Mouse (Mus musculus) ovary, postnatal 10 days (tissue): ENCODE measurements around the gene Mt4.

ENCODE experiments used
- DNase-seq: peaks from one replicate; pipeline ENCODE4 v3.0.0; 2022; ENCODE audit warnings: low spot score

Gene Mt4

DNA sequence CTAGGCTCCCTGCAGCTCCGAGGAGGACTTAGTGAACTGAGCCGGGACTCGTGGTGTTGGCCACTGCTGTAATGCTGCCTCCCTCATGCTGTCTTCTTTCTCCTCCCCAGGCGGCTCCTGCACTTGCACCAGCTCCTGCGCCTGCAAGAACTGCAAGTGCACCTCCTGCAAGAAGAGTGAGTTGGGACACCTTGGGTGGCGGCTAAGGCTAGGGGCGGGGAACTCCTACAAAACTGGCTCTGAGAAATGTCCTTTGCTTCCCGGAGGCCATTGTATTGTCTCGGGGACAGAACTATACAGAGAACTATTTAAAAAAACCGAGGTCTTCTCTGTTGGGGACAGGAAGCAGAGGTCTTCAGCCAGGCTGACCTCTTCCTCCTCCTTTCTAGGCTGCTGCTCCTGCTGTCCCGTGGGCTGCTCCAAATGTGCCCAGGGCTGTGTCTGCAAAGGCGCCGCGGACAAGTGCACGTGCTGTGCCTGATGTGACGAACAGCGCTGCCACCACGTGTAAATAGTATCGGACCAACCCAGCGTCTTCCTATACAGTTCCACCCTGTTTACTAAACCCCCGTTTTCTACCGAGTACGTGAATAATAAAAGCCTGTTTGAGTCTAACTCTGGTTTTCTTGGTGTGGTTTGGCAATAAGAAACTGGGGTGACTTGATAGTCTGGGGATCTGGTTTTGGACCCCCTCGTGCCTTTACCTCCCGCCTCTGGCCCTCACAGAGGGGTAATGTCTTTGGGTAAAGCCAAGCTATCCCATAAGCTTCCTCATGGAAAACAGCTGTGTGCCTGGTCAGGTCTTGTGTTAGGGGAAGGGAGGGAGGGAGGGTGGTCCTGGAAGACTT is 42.9 kb downstream of the Mt4 start:
- no peak for DNase-seq

DNA sequence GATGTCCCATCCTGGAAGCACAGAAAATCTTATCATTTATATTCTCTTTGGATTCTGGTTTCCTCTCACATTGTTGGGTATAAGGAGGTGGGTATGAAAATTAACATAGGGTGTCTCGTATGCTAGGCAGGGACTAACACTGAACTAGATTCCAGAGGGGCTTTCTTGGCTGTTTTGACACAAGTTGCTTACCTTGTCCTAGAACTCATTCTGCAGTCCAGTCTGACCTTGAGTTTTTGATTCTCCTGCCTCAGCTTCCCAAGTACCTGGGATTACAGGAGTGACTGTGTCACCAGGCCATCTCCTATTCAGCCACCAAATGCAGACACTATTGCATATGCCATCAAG is 43.5 kb downstream of the Mt4 start:
- DNase-seq = no peak

DNA sequence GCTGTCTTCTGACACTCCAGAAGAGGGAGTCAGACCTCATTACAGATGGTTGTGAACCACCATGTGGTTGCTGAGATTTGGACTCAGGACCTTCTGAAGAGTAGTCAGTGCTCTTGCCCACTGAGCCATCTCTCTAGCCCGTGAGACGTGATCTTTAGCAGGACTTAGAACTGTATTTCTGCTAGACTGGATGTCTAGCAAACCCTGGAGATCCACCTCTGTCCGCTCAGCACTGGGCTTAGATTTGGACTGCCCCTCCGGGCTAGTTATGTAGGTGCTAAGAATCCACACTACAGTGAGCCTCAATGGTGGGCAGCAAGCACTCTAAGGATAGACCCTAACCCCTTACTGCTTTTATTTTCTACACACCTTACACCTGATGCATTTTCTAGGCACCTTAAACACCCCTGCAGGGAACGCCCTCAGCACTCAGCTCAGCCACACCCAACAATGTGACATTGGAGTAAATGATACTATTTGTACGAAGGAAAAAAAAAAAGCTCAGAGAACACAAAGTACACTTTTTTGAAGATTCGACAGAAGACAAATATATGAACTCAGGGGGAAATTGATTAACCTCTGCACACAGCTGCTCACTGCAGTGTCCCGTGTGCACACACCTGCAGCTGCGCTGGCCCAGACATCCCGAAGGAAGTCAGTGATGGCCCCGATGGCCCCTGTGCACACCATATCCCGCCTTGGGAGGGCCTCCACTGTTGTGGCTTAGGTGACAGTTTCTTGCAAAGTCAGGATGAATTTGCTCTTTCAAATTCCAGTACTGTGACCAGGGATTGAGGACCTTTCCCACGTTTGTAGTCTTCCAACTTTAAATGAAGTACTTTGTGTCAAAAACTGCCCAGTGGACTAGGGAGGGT is 45.3 kb downstream of the Mt4 start:
- DNase-seq = no peak

DNA sequence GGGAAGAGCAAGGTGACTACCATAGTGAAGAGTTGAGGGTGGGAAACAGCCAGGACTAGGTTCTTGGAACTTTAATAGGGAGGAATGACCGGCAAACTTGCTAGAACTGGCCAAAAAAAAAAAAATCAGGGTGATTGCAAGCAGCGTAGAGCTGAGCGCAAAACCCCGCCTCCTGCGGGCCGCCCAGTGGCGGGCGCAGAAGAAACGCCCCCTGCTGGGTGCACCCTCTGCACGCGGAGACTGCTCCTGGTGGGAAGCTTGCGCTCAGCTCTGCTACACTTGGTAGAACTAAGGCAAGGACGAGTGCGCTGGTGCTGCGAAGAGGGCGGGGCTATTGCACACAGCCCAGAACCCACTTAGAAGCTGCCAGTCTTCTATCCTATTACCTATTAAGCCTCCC is 46.1 kb downstream of the Mt4 start:
- DNase-seq = no peak

DNA sequence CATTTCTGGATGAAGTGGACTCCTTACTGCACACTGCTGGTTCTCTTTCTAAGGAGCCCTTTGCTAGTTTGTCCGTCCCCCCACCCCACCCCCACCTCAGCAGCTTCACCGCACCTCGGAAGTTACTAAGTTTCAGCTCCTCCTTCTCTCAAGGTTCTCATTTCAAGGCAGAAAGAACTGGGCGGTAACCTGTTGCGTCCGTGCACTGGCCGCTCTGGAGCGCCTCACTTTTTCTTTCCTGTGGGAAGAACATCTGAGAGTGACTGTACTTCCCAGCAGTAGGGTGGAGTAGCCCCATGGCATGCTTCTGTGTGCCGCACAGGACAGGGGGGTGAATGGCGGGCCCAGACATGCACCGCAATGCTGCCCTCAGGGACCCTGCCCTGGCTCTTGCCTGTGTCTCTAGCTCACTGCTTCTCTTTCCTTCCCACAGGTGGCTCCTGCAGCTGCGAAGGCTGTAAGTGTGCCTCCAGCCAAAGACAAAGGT is 47.4 kb downstream of the Mt4 start:
- no peak for DNase-seq

DNA sequence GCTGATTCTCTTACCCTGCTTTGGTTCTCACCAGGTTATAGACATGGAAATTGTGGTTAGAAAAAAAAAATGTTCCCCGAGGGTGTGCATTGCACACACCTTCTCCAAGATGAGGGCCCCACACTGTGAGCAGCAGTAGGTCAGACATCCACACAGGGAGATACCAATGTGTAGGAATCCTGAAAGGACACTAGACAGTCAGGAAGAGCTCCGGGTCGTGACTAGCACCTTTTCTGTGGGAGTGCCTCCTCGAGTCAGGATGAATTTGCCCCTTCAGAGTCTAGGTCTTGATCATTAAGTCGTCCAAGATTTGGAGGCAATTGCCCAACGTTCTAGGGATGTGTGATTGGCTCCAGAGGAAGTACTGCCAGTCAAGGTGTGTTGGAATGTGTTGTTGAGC is 48.8 kb downstream of the Mt4 start:
- no peak for DNase-seq

DNA sequence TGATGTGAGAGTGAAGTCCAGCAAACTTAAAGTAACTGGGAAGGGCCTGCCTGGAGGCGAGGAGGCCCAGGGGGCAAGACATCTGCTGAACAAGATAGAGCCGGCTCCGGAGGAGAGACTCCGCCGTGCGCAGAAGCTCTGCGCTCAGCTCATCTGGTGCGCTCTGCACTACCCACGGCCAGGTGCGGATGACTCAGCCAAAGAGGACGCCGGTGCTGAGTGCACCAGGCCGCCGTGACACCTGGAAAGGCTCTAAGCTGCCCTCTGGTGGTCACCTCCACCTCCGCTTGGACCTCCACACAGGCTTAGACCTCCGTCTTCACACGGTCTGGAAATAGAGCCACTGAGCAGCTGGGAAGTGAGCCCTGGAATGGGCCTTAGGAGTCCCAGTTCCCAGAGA is 49.5 kb downstream of the Mt4 start:
- DNase-seq = no peak

DNA sequence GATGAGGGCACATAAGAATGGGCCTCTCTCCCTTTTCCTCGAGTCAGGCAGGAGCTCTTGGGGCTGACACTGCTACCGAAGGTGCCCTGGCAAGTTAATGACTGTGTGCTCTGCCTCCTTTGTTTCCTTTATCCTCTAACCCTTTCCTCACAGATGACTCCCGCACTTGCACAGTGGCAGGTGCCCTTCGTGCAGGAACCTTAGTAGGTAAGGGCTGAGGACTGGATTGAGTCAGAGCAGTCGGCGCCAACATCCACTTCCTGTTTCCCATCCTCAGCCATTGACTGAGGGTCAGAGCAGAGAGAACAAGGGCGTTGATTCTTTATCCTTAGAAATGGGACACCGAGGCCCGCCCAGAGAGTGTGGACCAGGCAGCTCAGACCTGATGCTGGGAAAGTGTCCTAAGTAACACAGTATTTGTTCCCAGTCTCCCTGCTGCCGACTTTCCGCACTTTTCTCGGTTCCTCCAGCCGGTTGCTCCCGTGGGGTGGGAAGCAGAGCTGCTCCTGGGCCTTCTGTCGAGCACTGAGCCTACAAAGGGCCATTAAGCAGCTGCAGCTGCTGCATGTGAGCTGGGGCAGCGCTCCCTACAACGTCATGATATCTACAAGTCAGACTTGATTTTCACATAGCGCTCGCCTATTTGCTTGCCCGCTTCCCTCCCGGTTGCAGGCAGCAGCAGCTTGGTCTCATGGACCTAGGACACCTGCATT is 50.4 kb downstream of the Mt4 start:
- no peak for DNase-seq
